Mouse (Mus musculus) ES-CJ7 (cell line): ENCODE measurements around the gene Vstm2a.

Experiments
- DNase-seq: peaks from one replicate; pipeline ENCODE4 v3.0.0; 2011; ENCODE audit warnings: low read depth, low spot score

Gene Vstm2a

GRCm38 (mm10) chr11:16439548-16440251, 182.2 kb downstream of the Vstm2a start:
- DNase-seq = no peak
